12 mouse cellular contexts compared by ENCODE assay signal in genomic region chr9:111838069-111838820, GRCm38 (mm10).
A peak's percentile ranks its signal among the peaks of the same experiment; 100 is the strongest.
DNase-seq lines count a peak whose midpoint lies in the region; ATAC-seq lines count a peak whose summit lies in the region.
"Had no signal": no experiment of that assay in that cellular context is flagged by ENCODE, and none has a peak within 500 bp of the region (broad histone marks: within the 10 kb centered on the region; RNA-seq: fewer than 3 reads in every experiment).

No protein-coding gene starts in this region.

- H3K4me3 ChIP-seq in limb, embryonic 13.5 days: no peak overlapping the region
- H3K4me3 ChIP-seq in limb, embryonic 10.5 days: no peak overlapping the region
- H3K4me3 ChIP-seq: liver, embryonic 15.5 days had no signal

- 44% methylated on average over 7 of the region's 7 CpGs for WGBS in limb, embryonic 13.5 days
- WGBS in limb, embryonic 10.5 days: 77% methylated on average over 7 of the region's 7 CpGs

- H3K4me2 ChIP-seq in limb, embryonic 13.5 days (replicated peaks): no peak overlapping the region
- H3K4me2 ChIP-seq: liver, embryonic 15.5 days; midbrain, embryonic 11.5 days had no signal

- no peaks in the 10 kb centered on the region for H3K36me3 ChIP-seq in limb, embryonic 13.5 days
- H3K36me3 ChIP-seq in limb, embryonic 10.5 days: no peaks in the 10 kb centered on the region
- H3K36me3 ChIP-seq: G1E; liver, embryonic 15.5 days had no signal

- H3K9ac ChIP-seq in limb, embryonic 13.5 days: no peak overlapping the region
- H3K9ac ChIP-seq: liver, embryonic 15.5 days had no signal

- H3K27ac ChIP-seq in limb, embryonic 13.5 days: no peak overlapping the region
- no peak overlapping the region for H3K27ac ChIP-seq in limb, embryonic 10.5 days
- H3K27ac ChIP-seq: liver, embryonic 15.5 days had no signal

- DNase-seq in limb, embryonic 10.5 days (ENCODE audit: low spot score): no peak
- DNase-seq in layer of hippocampus, adult 11-12 months (ENCODE audit: low spot score): peak; percentile 68
- DNase-seq in left cerebral cortex, adult 8-10 months (ENCODE audit: low spot score in 2 of 2): peak; percentile 10 to 74
- peak; percentile 46 to 71 for DNase-seq in right cerebral cortex, postnatal 36 days (ENCODE audit: low spot score in 2 of 2)
- no peak for DNase-seq in adipocyte (ENCODE audit: low spot score)
- no peak for DNase-seq in B cell, adult 2 months
- DNase-seq: adrenal gland, adult 2 months; heart, adult 11 months had no signal

- ATAC-seq in limb, embryonic 13.5 days (ENCODE audit: low FRiP score, low read depth): peak; percentile 66; the same call in 1 of the 2 replicates

- peaks cover 8% of the 10 kb centered on the region; the same call in 1 of the 2 replicates for H3K4me1 ChIP-seq in limb, embryonic 13.5 days
- peaks cover 8% of the 10 kb centered on the region for H3K4me1 ChIP-seq in limb, embryonic 10.5 days
- H3K4me1 ChIP-seq: liver, embryonic 15.5 days had no signal

- H3K27me3 ChIP-seq in limb, embryonic 13.5 days: no peaks in the 10 kb centered on the region
- H3K27me3 ChIP-seq in limb, embryonic 10.5 days (ENCODE audit: low read depth, poor library complexity, severe bottlenecking): no peaks in the 10 kb centered on the region
- H3K27me3 ChIP-seq: liver, embryonic 15.5 days had no signal

- no peaks in the 10 kb centered on the region for H3K9me3 ChIP-seq in limb, embryonic 13.5 days
- no peaks in the 10 kb centered on the region for H3K9me3 ChIP-seq in limb, embryonic 10.5 days (replicated peaks)
- H3K9me3 ChIP-seq: liver, embryonic 15.5 days had no signal

Comparison
In these comparisons a context has a peak if more than half of its experiments do, and no peak if none do; other contexts are left out.
1. DNase-seq: peak in layer of hippocampus, adult 11-12 months (single experiment), left cerebral cortex, adult 8-10 months (2 of 2) and right cerebral cortex, postnatal 36 days (2 of 2); none in limb, embryonic 10.5 days (single experiment), adipocyte (single experiment) and B cell, adult 2 months (0 of 2).